Mouse (Mus musculus): ENCODE results near the gene Abat. TPM values are rescaled to one million over a fixed set of nuclear protein-coding genes. Genes with fewer than 3 reads are reported as not detected.
A peak's percentile ranks its signal among the peaks of the same experiment; 100 is the strongest.

The Abat gene
- polyA plus RNA-seq, 1 experiment from 2014 or later, result 18.5 TPM

DNA sequence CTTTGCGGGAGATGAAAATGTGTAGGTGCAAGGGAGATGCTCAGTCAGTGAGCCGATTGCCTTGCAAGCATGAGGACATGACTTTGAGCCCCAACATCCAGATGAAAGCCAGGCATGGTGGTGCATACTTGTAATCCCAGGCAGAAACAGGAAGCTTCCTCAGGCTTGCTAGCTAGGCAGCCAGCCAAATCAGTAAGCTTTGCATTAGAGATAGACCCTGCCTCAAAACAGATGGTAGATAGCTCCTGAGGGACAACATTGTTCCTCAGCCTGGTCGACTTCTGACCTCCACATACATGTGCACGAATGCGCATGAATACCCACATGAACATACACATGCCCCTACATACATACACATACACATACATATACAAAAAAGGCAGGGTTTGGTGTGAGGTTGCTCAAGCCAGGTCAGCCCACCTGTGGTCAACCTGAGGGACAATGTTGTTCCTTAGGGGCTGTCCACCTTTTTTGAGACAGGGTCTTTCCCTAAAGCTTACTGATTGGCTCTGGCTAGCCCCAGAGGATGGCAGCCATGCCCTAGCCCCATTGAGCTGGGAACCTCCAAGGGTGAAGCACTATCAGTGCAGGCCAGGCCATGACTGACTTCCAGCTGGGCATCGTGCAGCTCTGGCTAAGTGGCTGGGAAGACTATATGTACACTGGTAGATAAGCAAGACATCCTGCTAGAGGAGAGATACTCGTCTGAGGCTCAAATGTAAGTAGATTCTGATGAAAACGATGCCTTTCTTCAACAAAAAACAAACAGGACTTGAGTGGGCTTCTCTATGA is 99.2 kb downstream of the Abat start:
- Histone ChIP-seq H3K9me3 (ENCODE audit: control insufficient read depth, low read length) (no peaks in the 10 kb centered on the region), H3K4me1 (ENCODE audit: control insufficient read depth, insufficient read depth, low read length) (no peaks in the 10 kb centered on the region), H3K9ac (ENCODE audit: low read length) (no peak overlapping the region), H3K36me3 (ENCODE audit: control insufficient read depth, insufficient read depth, low read length) (no peaks in the 10 kb centered on the region), H3K4me3 (ENCODE audit: low read depth, low read length) (no peak overlapping the region), H3K27me3 (ENCODE audit: control insufficient read depth, insufficient read depth, low read length) (no peaks in the 10 kb centered on the region), H3K27ac (replicated peaks; ENCODE audit: low read depth, low read length) (no peak overlapping the region), H3K4me2 (ENCODE audit: low read depth, severe bottlenecking) (no peak overlapping the region)
- WGBS, result 91% methylated on average over 8 of the region's 8 CpGs
- DNase-seq (ENCODE audit: low spot score) (no peak), ATAC-seq (ENCODE audit: insufficient number of reproducible peaks, low FRiP score, low TSS enrichment, low read depth) (no peak)

GRCm38 (mm10) chr16:8613039-8613438 is 99.8 kb downstream of the Abat start:
- H3K4me3 ChIP-seq (ENCODE audit: low read depth, low read length), result no peak overlapping the region
- H3K4me2 ChIP-seq (ENCODE audit: low read depth, severe bottlenecking), result no peak overlapping the region
- H3K27me3 ChIP-seq (ENCODE audit: control insufficient read depth, insufficient read depth, low read length), result no peaks in the 10 kb centered on the region
- DNase-seq (ENCODE audit: low spot score) (no peak), ATAC-seq (ENCODE audit: insufficient number of reproducible peaks, low FRiP score, low TSS enrichment, low read depth) (no peak)
- H3K4me1 ChIP-seq (ENCODE audit: control insufficient read depth, insufficient read depth, low read length), result no peaks in the 10 kb centered on the region
- H3K36me3 ChIP-seq (ENCODE audit: control insufficient read depth, insufficient read depth, low read length), result no peaks in the 10 kb centered on the region
- WGBS, result 82% methylated on average over 4 of the region's 4 CpGs
- H3K9me3 ChIP-seq (ENCODE audit: control insufficient read depth, low read length), result no peaks in the 10 kb centered on the region
- H3K27ac ChIP-seq (replicated peaks; ENCODE audit: low read depth, low read length), result no peak overlapping the region
- H3K9ac ChIP-seq (ENCODE audit: low read length), result no peak overlapping the region

DNA sequence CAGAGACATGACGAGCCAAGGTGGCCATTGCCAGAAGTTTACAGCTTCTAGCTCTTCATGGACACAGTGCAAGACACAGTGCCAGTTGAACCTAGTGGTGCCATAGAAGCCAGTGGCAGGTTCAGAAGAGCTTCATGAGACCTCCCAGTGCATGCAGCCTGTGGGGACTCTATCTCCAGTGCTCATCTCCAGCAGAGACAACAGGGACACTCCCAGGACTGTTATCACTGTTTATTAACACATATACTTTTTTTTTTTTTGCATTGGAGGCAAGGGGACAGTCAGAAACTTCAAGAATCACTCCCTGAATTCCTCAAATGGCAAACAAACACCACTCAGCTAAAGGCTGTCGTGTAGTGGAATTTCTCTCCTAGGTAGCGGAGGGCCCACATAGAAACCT is 100.2 kb downstream of the Abat start:
- no peak for DNase-seq (ENCODE audit: low spot score)
- no peaks in the 10 kb centered on the region for H3K4me1 ChIP-seq (ENCODE audit: control insufficient read depth, insufficient read depth, low read length)
- H3K4me3 ChIP-seq (ENCODE audit: low read depth, low read length), result no peak overlapping the region
- H3K27me3 ChIP-seq (ENCODE audit: control insufficient read depth, insufficient read depth, low read length), result no peaks in the 10 kb centered on the region
- no peak for ATAC-seq (ENCODE audit: insufficient number of reproducible peaks, low FRiP score, low TSS enrichment, low read depth)
- no peaks in the 10 kb centered on the region for H3K9me3 ChIP-seq (ENCODE audit: control insufficient read depth, low read length)
- no peak overlapping the region for H3K9ac ChIP-seq (ENCODE audit: low read length)
- H3K27ac ChIP-seq (replicated peaks; ENCODE audit: low read depth, low read length), result no peak overlapping the region
- no peaks in the 10 kb centered on the region for H3K36me3 ChIP-seq (ENCODE audit: control insufficient read depth, insufficient read depth, low read length)
- no peak overlapping the region for H3K4me2 ChIP-seq (ENCODE audit: low read depth, severe bottlenecking)
- 89% methylated on average over 3 of the region's 3 CpGs for WGBS

DNA sequence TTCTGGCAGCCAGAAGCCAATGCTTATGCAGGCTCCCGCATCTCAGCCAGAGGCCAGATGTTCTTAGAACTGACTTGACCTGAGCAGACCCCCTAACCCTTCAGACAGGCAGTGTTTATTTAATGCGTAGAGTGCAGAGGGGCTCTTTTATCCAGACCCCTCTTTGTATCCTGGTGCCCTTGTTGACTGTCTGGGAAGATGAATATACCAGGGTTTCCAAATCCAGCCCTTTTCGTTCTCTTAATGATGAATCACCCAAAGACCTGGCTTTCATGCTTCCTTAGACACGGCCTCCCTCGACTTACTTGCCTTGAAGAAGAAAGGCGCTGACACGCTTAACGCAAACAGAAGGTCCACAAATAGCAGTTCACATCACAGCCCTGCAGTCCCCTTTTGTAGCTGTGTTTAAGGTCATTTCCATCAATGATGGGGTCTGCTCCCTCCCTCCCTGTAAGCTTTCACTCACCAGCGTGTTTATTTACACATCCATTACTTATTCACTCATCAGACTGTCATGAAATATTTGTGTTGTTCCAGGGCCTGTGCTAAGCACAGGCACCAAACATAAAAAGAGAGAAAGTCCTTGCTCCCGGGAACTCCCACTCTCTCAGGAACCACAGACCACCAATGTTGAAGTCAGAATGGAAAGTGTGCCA is 106.6 kb downstream of the Abat start:
- no peak overlapping the region for H3K27ac ChIP-seq (replicated peaks; ENCODE audit: low read depth, low read length)
- H3K36me3 ChIP-seq (ENCODE audit: control insufficient read depth, insufficient read depth, low read length), result no peaks in the 10 kb centered on the region
- 36% methylated on average over 10 of the region's 10 CpGs for WGBS
- no peak overlapping the region for H3K4me3 ChIP-seq (ENCODE audit: low read depth, low read length)
- no peaks in the 10 kb centered on the region for H3K4me1 ChIP-seq (ENCODE audit: control insufficient read depth, insufficient read depth, low read length)
- H3K27me3 ChIP-seq (ENCODE audit: control insufficient read depth, insufficient read depth, low read length), result no peaks in the 10 kb centered on the region
- no peak overlapping the region for H3K9ac ChIP-seq (ENCODE audit: low read length)
- no peaks in the 10 kb centered on the region; the same call in 1 of the 2 replicates for H3K9me3 ChIP-seq (ENCODE audit: control insufficient read depth, low read length)
- DNase-seq (ENCODE audit: low spot score) (no peak), ATAC-seq (ENCODE audit: insufficient number of reproducible peaks, low FRiP score, low TSS enrichment, low read depth) (no peak)
- H3K4me2 ChIP-seq (ENCODE audit: low read depth, severe bottlenecking), result no peak overlapping the region

- Histone ChIP-seq H3K27me3 (ENCODE audit: control insufficient read depth, insufficient read depth, low read length) (no peaks in the 10 kb centered on the region), H3K4me3 (ENCODE audit: low read depth, low read length) (no peak overlapping the region), H3K36me3 (ENCODE audit: control insufficient read depth, insufficient read depth, low read length) (no peaks in the 10 kb centered on the region), H3K9ac (ENCODE audit: low read length) (no peak overlapping the region), H3K9me3 (ENCODE audit: control insufficient read depth, low read length) (no peaks in the 10 kb centered on the region; the same call in 1 of the 2 replicates), H3K4me2 (ENCODE audit: low read depth, severe bottlenecking) (no peak overlapping the region), H3K4me1 (ENCODE audit: control insufficient read depth, insufficient read depth, low read length) (no peaks in the 10 kb centered on the region), H3K27ac (replicated peaks; ENCODE audit: low read depth, low read length) (no peak overlapping the region)
- no peak for ATAC-seq (ENCODE audit: insufficient number of reproducible peaks, low FRiP score, low TSS enrichment, low read depth)
- WGBS, result 87% methylated on average over 16 of the region's 16 CpGs
- DNase-seq (ENCODE audit: low spot score), result no peak
Measured at GRCm38 (mm10) chr16:8620315-8621115, 107.3 kb downstream of the Abat start.

DNA sequence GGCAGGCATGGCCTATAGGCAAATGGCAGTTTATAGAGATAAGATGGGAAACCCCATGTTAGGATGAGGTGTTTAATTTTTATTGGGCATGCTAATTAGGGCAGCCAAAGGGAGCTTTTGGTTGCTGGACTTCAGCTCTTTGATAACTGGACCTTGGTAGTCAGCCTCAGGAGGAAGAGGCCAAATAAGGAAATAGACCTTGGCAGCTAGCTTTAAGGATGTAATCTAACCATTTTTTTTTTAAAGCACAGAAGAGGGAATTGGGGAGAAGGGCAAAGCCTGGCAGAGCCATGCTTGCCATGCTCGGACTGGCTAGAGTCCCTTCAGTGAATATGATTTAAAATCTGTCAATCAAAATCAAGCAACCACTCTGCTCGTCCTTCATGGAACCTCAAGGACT is 117.2 kb downstream of the Abat start:
- 75% methylated on average over 2 of the region's 2 CpGs for WGBS
- H3K9ac ChIP-seq (ENCODE audit: low read length), result no peak overlapping the region
- H3K4me3 ChIP-seq (ENCODE audit: low read depth, low read length), result no peak overlapping the region
- H3K36me3 ChIP-seq (ENCODE audit: control insufficient read depth, insufficient read depth, low read length), result peaks cover 4% of the 10 kb centered on the region; the same call in 1 of the 2 replicates
- H3K4me1 ChIP-seq (ENCODE audit: control insufficient read depth, insufficient read depth, low read length), result no peaks in the 10 kb centered on the region
- H3K4me2 ChIP-seq (ENCODE audit: low read depth, severe bottlenecking), result no peak overlapping the region
- no peaks in the 10 kb centered on the region for H3K27me3 ChIP-seq (ENCODE audit: control insufficient read depth, insufficient read depth, low read length)
- H3K9me3 ChIP-seq (ENCODE audit: control insufficient read depth, low read length), result no peaks in the 10 kb centered on the region
- ATAC-seq (ENCODE audit: insufficient number of reproducible peaks, low FRiP score, low TSS enrichment, low read depth), result no peak
- H3K27ac ChIP-seq (replicated peaks; ENCODE audit: low read depth, low read length), result no peak overlapping the region
- DNase-seq (ENCODE audit: low spot score), result no peak

DNA sequence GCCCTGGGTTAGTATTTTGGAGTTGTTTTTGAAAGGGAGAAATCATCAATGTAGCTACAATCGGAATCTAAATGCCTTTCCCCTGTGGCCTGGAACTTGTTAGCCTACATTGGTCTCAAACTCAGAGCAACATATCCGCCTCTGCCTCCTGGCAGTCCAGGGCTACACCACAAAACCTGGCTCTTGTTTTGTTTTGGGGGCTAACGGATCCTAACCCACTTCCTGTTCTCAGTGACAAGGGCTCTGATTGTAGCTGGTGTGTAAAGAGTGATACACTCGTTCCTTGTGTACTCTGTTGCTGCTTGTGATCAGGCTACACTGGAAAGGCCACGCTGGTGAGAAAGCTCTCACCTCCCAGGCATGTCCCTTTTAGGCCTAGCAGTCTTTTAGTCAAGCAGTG is 118.2 kb downstream of the Abat start:
- H3K36me3 ChIP-seq (ENCODE audit: control insufficient read depth, insufficient read depth, low read length), result peaks cover 9% of the 10 kb centered on the region; the same call in 1 of the 2 replicates
- WGBS, result 85% methylated on average over 5 of the region's 5 CpGs

GRCm38 (mm10) chr16:8636867-8637216 is 123.6 kb downstream of the Abat start:
- H3K27me3 ChIP-seq (ENCODE audit: control insufficient read depth, insufficient read depth, low read length), result no peaks in the 10 kb centered on the region
- peak; percentile 15; the same call in 1 of the 2 replicates for ATAC-seq (ENCODE audit: insufficient number of reproducible peaks, low FRiP score, low TSS enrichment, low read depth)
- peak overlapping the region; percentile 78 for H3K4me3 ChIP-seq (ENCODE audit: low read depth, low read length)
- under 1% methylated on average over 13 of the region's 13 CpGs for WGBS
- peaks cover 9% of the 10 kb centered on the region; the same call in 1 of the 2 replicates for H3K36me3 ChIP-seq (ENCODE audit: control insufficient read depth, insufficient read depth, low read length)
- H3K9me3 ChIP-seq (ENCODE audit: control insufficient read depth, low read length), result no peaks in the 10 kb centered on the region; the same call in 1 of the 2 replicates
- H3K9ac ChIP-seq (ENCODE audit: low read length), result peak overlapping the region; percentile 86
- H3K4me2 ChIP-seq (ENCODE audit: low read depth, severe bottlenecking), result peak overlapping the region; percentile 80
- H3K4me1 ChIP-seq (ENCODE audit: control insufficient read depth, insufficient read depth, low read length), result peaks cover 7% of the 10 kb centered on the region
- peak overlapping the region; percentile 67; the same call in 1 of the 2 replicates for H3K27ac ChIP-seq (replicated peaks; ENCODE audit: low read depth, low read length)
- DNase-seq (ENCODE audit: low spot score), result no peak

More for the DNA sequence above, 118.2 kb downstream of the Abat start:
- Histone ChIP-seq H3K4me2 (ENCODE audit: low read depth, severe bottlenecking) (no peak overlapping the region), H3K9ac (ENCODE audit: low read length) (no peak overlapping the region), H3K4me1 (ENCODE audit: control insufficient read depth, insufficient read depth, low read length) (peaks cover 7% of the 10 kb centered on the region), H3K27me3 (ENCODE audit: control insufficient read depth, insufficient read depth, low read length) (no peaks in the 10 kb centered on the region), H3K4me3 (ENCODE audit: low read depth, low read length) (no peak overlapping the region), H3K9me3 (ENCODE audit: control insufficient read depth, low read length) (no peaks in the 10 kb centered on the region; the same call in 1 of the 2 replicates), H3K27ac (replicated peaks; ENCODE audit: low read depth, low read length) (no peak overlapping the region)
- no peak for DNase-seq (ENCODE audit: low spot score)
- ATAC-seq (ENCODE audit: insufficient number of reproducible peaks, low FRiP score, low TSS enrichment, low read depth), result no peak
